10 mouse cellular contexts compared by ENCODE assay signal in genomic region chr13:102865494-102865893, GRCm38 (mm10).
DNase-seq lines count a peak whose midpoint lies in the region; ATAC-seq and TF ChIP-seq lines count a peak whose summit lies in the region.
"Had no signal": no experiment of that assay in that cellular context is flagged by ENCODE, and none has a peak within 500 bp of the region (broad histone marks: within the 10 kb centered on the region; RNA-seq: fewer than 3 reads in every experiment).

No protein-coding gene starts in this region.

- H3K27ac ChIP-seq in heart, embryonic 11.5 days (ENCODE audit: low read depth, low read length): peak overlapping the region; percentile 64
- peak overlapping the region; percentile 68 for H3K27ac ChIP-seq in layer of hippocampus, adult 2 months
- H3K27ac ChIP-seq in MEL (ENCODE audit: control insufficient read depth, low read depth, low read length): peak overlapping the region; percentile 96
- peak overlapping the region; percentile 88 for H3K27ac ChIP-seq in heart, embryonic 16.5 days (ENCODE audit: low read length)

- ATAC-seq in heart, embryonic 11.5 days (replicated peaks; ENCODE audit: insufficient number of reproducible peaks, low FRiP score, low TSS enrichment): no peak
- ATAC-seq in heart, embryonic 16.5 days (replicated peaks; ENCODE audit: extremely low read depth, insufficient read depth, low FRiP score): no peak

- H3K27me3 ChIP-seq in heart, embryonic 11.5 days (ENCODE audit: control insufficient read depth, insufficient read depth, low read length): no peaks in the 10 kb centered on the region
- H3K27me3 ChIP-seq in MEL (ENCODE audit: control insufficient read depth in 1 of 2, insufficient read depth in 2 of 2, low read length in 2 of 2): no peaks in the 10 kb centered on the region
- H3K27me3 ChIP-seq in heart, embryonic 16.5 days (ENCODE audit: control insufficient read depth, insufficient read depth, low read length): no peaks in the 10 kb centered on the region

- H3K36me3 ChIP-seq in heart, embryonic 11.5 days (ENCODE audit: control insufficient read depth, insufficient read depth, low read length): no peaks in the 10 kb centered on the region
- peaks cover 0 to 47% of the 10 kb centered on the region in 2 experiments; a peak in 2 of 4 replicates for H3K36me3 ChIP-seq in MEL (ENCODE audit: control insufficient read depth in 1 of 2, insufficient read depth in 2 of 2, low read length in 2 of 2)
- H3K36me3 ChIP-seq in heart, embryonic 16.5 days (ENCODE audit: control insufficient read depth, insufficient read depth): peaks cover 7% of the 10 kb centered on the region

- DNase-seq in heart, postnatal 14 days: no peak
- no peak for DNase-seq in layer of hippocampus, adult 2 months (ENCODE audit: low spot score in 2 of 2)
- DNase-seq in layer of hippocampus, adult 9-11 months: no peak
- DNase-seq in MEL (ENCODE audit: low read depth, low spot score) (no peak), MN1 (ENCODE audit: low spot score) (no peak)
- no peak for DNase-seq in ovary, postnatal 14 days (ENCODE audit: low spot score)
- DNase-seq: cerebellum, adult 9-11 months; thymus, adult 2 months had no signal

- no peaks in the 10 kb centered on the region for H3K9me3 ChIP-seq in heart, embryonic 11.5 days (replicated peaks; ENCODE audit: control insufficient read depth, low read length)
- H3K9me3 ChIP-seq in MEL (replicated peaks; ENCODE audit: insufficient read depth, low read length): no peaks in the 10 kb centered on the region
- H3K9me3 ChIP-seq in heart, embryonic 16.5 days (replicated peaks; ENCODE audit: control insufficient read depth, low read length): peaks cover 6% of the 10 kb centered on the region

- WGBS in heart, embryonic 11.5 days (ENCODE audit: insufficient replicate concordance): 71% methylated on average over 3 of the region's 3 CpGs
- 44% methylated on average over 3 of the region's 3 CpGs for WGBS in heart, embryonic 16.5 days

- H3K79me2 ChIP-seq in MEL (ENCODE audit: control insufficient read depth, insufficient read depth, low read length, poor library complexity): peaks cover 4% of the 10 kb centered on the region

- TF ChIP-seq CTCF in layer of hippocampus, adult 2 months (conservative IDR thresholded peaks at IDR 0.05): no peak
- no peak for TF ChIP-seq CTCF in MEL (IDR thresholded peaks at IDR 0.05 in 2 of 3, conservative IDR thresholded peaks at IDR 0.05 in 1 of 3; ENCODE audit: control insufficient read depth in 1 of 3, insufficient read depth in 1 of 3, low read depth in 2 of 3, low read length in 3 of 3, poor library complexity in 1 of 3, severe bottlenecking in 1 of 3)

- H3K4me3 ChIP-seq in heart, embryonic 11.5 days (ENCODE audit: low read depth, low read length): no peak overlapping the region
- no peak overlapping the region for H3K4me3 ChIP-seq in layer of hippocampus, adult 2 months
- H3K4me3 ChIP-seq in MEL (ENCODE audit: control insufficient read depth in 1 of 2, insufficient read depth in 1 of 2, low read depth in 2 of 2, low read length in 2 of 2): peak overlapping the region in 1 of 2 experiments; percentile 13; a peak in 1 of 4 replicates
- H3K4me3 ChIP-seq in heart, embryonic 16.5 days (ENCODE audit: low read length): no peak overlapping the region

- H3K4me2 ChIP-seq in heart, embryonic 11.5 days: peak overlapping the region; percentile 29; the same call in 1 of the 2 replicates
- H3K4me2 ChIP-seq in heart, embryonic 16.5 days (ENCODE audit: low read depth, low read length): peak overlapping the region; percentile 32; the same call in 1 of the 2 replicates

- no peak overlapping the region for H3K9ac ChIP-seq in heart, embryonic 11.5 days (ENCODE audit: low read depth, low read length)
- peak overlapping the region; percentile 64 for H3K9ac ChIP-seq in MEL (ENCODE audit: control insufficient read depth, low read depth, low read length, poor library complexity, severe bottlenecking)
- H3K9ac ChIP-seq in heart, embryonic 16.5 days (ENCODE audit: low read length): no peak overlapping the region

- intact Hi-C loops in heart, postnatal 14 days (cut with DNase I): no loop called here

- peak in 1 of 2 experiments; percentile 21; a peak in 1 of 4 replicates for TF ChIP-seq EP300 in MEL (IDR thresholded peaks at IDR 0.05; ENCODE audit: low read depth in 1 of 2, low read length in 2 of 2)

- no peak for TF ChIP-seq RAD21 in MEL (IDR thresholded peaks at IDR 0.05; ENCODE audit: low read depth, low read length)

- no peak for TF ChIP-seq POLR2A in MEL (IDR thresholded peaks at IDR 0.05; ENCODE audit: control insufficient read depth in 1 of 2, insufficient read depth in 1 of 2, low read depth in 1 of 2, low read length in 2 of 2, poor library complexity in 1 of 2)

- peaks cover 18% of the 10 kb centered on the region for H3K4me1 ChIP-seq in heart, embryonic 11.5 days (ENCODE audit: control insufficient read depth, insufficient read depth, low read length)
- peaks cover 41 to 45% of the 10 kb centered on the region in 2 experiments for H3K4me1 ChIP-seq in MEL (ENCODE audit: control insufficient read depth in 1 of 2, insufficient read depth in 2 of 2, low read length in 2 of 2)
- H3K4me1 ChIP-seq in heart, embryonic 16.5 days (ENCODE audit: control insufficient read depth, insufficient read depth, low read length): peaks cover 39% of the 10 kb centered on the region

TF ChIP-seq in MEL, 35 proteins besides CTCF, POLR2A, EP300 and RAD21:
- no peak for TF ChIP-seq MYB (IDR thresholded peaks at IDR 0.05; ENCODE audit: low read depth, low read length)
- no peak for TF ChIP-seq GATA1 (IDR thresholded peaks at IDR 0.05; ENCODE audit: low read depth, low read length)
- TF ChIP-seq MAX (IDR thresholded peaks at IDR 0.05; ENCODE audit: low read length): no peak
- no peak for TF ChIP-seq TCF12 (IDR thresholded peaks at IDR 0.05; ENCODE audit: low read depth, low read length)
- TF ChIP-seq SIN3A (IDR thresholded peaks at IDR 0.05; ENCODE audit: low read length): no peak
- TF ChIP-seq MYC (IDR thresholded peaks at IDR 0.05; ENCODE audit: low read depth, low read length): no peak
- TF ChIP-seq CHD2 (IDR thresholded peaks at IDR 0.05; ENCODE audit: low read length): no peak
- TF ChIP-seq ZC3H11A (IDR thresholded peaks at IDR 0.05; ENCODE audit: low read depth, low read length): no peak
- no peak for TF ChIP-seq TBP (IDR thresholded peaks at IDR 0.05; ENCODE audit: low read depth, low read length)
- no peak for TF ChIP-seq MAFK (IDR thresholded peaks at IDR 0.05; ENCODE audit: borderline replicate concordance, low read depth, low read length)
- no peak for TF ChIP-seq HCFC1 (IDR thresholded peaks at IDR 0.05; ENCODE audit: low read depth, low read length)
- no peak for TF ChIP-seq MXI1 (IDR thresholded peaks at IDR 0.05; ENCODE audit: low read depth, low read length)
